Mouse (Mus musculus): Measurements from ENCODE around the gene Gm3404. TPM values are rescaled to one million over a fixed set of nuclear protein-coding genes. Genes with fewer than 3 reads are reported as not detected.

The Gm3404 gene
- not detected for polyA plus RNA-seq (2012; fragmentation: generic; extraction: Trizol)

DNA sequence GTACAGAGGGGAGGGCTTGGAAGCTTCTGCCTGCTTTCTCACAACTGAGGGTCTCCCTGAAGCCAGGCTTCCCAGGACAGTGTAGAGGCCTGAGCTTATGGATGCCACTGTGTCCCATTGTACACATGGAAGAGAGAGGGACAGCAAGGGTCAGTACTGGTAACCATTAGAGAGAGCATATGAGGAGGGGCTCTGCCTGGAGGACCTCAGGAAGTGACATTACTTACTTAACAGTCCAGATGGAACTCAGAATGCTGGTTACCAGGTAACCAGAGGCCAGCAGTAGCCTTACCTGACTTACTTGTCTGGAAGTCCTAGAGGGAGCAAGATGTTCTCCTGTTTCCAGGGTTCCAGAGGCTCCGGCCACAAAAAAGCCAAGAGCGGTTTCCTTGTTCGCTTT is at the start of gene Gm3404:
TSS of gene Gm3404 (plus strand) at position 301 of the 400 bp plus-strand sequence.

DNA sequence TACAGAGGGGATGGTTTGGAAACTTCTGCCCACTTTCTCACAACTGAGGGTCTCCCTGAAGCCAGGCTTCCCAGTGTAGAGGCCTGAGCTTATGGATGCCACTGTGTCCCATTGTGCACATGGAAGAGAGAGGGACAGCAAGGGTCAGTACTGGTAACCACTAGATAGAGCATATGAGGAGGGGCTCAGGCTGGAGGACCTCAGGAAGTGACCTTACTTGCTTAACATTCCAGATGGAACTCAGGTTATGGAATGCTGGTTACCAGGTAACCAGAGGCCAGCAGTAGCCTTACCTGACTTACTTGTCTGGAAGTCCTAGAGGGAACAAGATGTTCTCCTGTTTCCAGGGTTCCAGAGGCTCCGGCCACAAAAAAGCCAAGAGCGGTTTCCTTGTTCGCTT is 43.9 kb upstream of the Gm3404 start, which contains the start of gene Gm6408:
TSS of gene Gm6408 (plus strand) at position 301 of the 400 bp plus-strand sequence.

DNA sequence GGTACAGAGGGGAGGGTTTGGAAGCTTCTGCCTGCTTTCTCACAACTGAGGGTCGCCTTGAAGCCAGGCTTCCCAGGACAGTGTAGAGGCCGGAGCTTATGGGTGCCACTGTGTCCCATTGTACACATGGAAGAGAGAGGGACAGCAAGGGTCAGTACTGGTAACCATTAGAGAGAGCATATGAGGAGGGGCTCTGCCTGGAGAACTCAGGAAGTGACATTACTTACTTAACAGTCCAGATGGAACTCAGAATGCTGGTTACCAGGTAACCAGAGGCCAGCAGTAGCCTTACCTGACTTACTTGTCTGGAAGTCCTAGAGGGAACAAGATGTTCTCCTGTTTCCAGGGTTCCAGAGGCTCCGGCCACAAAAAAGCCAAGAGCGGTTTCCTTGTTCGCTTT is 34.5 kb upstream of the Gm3404 start, which contains the start of gene Gm6370:
TSS of gene Gm6370 (plus strand) at position 301 of the 400 bp plus-strand sequence.

DNA sequence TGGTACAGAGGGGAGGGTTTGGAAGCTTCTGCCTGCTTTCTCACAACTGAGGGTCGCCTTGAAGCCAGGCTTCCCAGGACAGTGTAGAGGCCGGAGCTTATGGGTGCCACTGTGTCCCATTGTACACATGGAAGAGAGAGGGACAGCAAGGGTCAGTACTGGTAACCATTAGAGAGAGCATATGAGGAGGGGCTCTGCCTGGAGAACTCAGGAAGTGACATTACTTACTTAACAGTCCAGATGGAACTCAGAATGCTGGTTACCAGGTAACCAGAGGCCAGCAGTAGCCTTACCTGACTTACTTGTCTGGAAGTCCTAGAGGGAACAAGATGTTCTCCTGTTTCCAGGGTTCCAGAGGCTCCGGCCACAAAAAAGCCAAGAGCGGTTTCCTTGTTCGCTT is 23.5 kb upstream of the Gm3404 start, which contains the start of gene 4930449I24Rik:
TSS of gene 4930449I24Rik (plus strand) at position 301 of the 400 bp plus-strand sequence.

DNA sequence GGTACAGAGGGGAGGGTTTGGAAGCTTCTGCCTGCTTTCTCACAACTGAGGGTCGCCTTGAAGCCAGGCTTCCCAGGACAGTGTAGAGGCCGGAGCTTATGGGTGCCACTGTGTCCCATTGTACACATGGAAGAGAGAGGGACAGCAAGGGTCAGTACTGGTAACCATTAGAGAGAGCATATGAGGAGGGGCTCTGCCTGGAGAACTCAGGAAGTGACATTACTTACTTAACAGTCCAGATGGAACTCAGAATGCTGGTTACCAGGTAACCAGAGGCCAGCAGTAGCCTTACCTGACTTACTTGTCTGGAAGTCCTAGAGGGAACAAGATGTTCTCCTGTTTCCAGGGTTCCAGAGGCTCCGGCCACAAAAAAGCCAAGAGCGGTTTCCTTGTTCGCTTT is 11.8 kb upstream of the Gm3404 start, which contains the start of gene Gm3402:
TSS of gene Gm3402 (plus strand) at position 301 of the 400 bp plus-strand sequence.

DNA sequence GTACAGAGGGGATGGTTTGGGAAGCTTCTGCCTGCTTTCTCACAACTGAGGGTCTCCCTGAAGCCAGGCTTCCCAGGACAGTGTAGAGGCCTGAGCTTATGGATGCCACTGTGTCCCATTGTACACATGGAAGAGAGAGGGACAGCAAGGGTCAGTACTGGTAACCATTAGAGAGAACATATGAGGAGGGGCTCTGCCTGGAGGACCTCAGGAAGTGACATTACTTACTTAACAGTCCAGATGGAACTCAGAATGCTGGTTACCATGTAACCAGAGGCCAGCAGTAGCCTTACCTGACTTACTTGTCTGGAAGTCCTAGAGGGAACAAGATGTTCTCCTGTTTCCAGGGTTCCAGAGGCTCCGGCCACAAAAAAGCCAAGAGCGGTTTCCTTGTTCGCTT is 11.7 kb downstream of the Gm3404 start, which contains the start of gene Gm3409:
TSS of gene Gm3409 (plus strand) at position 301 of the 400 bp plus-strand sequence.

DNA sequence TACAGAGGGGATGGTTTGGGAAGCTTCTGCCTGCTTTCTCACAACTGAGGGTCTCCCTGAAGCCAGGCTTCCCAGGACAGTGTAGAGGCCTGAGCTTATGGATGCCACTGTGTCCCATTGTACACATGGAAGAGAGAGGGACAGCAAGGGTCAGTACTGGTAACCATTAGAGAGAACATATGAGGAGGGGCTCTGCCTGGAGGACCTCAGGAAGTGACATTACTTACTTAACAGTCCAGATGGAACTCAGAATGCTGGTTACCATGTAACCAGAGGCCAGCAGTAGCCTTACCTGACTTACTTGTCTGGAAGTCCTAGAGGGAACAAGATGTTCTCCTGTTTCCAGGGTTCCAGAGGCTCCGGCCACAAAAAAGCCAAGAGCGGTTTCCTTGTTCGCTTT is 30.2 kb downstream of the Gm3404 start, which contains the start of gene Gm3415:
TSS of gene Gm3415 (plus strand) at position 301 of the 400 bp plus-strand sequence.

Other genes with a start within 250 kb of the Gm3404 start
- not detected for gene Wasf3, start 140.8 kb upstream of the Gm3404 start, polyA plus RNA-seq (2012; fragmentation: generic; extraction: Trizol)
- gene Gm6408, start 43.8 kb upstream of the Gm3404 start, polyA plus RNA-seq (2012; fragmentation: generic; extraction: Trizol) = not detected
- not detected for gene Gm6370, start 34.4 kb upstream of the Gm3404 start, polyA plus RNA-seq (2012; fragmentation: generic; extraction: Trizol)
- not detected for gene 4930449I24Rik, start 23.4 kb upstream of the Gm3404 start, polyA plus RNA-seq (2012; fragmentation: generic; extraction: Trizol)
- gene Gm3402, start 11.7 kb upstream of the Gm3404 start, polyA plus RNA-seq (2012; fragmentation: generic; extraction: Trizol) = not detected
- gene Gm3409, start 11.8 kb downstream of the Gm3404 start, polyA plus RNA-seq (2012; fragmentation: generic; extraction: Trizol) = not detected
- gene Gm3415, start 30.3 kb downstream of the Gm3404 start, polyA plus RNA-seq (2012; fragmentation: generic; extraction: Trizol) = not detected
- not detected for gene Gpr12, start 59.4 kb downstream of the Gm3404 start, polyA plus RNA-seq (2012; fragmentation: generic; extraction: Trizol)

All from C3H10T1/2 (cell line).